Mouse (Mus musculus): Measurements from ENCODE around the gene Trpv6. TPM values are rescaled to one million over a fixed set of nuclear protein-coding genes. Genes with fewer than 3 reads are reported as not detected.

Trpv6 gene
- total RNA-seq (2021), result not detected
- long read RNA-seq, experiment 1, result 0 reads
- long read RNA-seq, experiment 2, result 0 reads

GRCm38 (mm10) chr6:41636178-41636577, at the start of gene Trpv6:
Trpv6 (minus strand) TSS chr6:41636405.
- DNase-seq, result no peak

- no peak for DNase-seq
Measured at GRCm38 (mm10) chr6:41685596-41685995, 49.4 kb upstream of the Trpv6 start.

GRCm38 (mm10) chr6:41684911-41685310, 48.7 kb upstream of the Trpv6 start:
- DNase-seq, result no peak

GRCm38 (mm10) chr6:41684131-41684530, 47.9 kb upstream of the Trpv6 start, which contains the start of gene Llcfc1:
Llcfc1 (plus strand) TSS chr6:41684431.
- no peak for DNase-seq

GRCm38 (mm10) chr6:41681656-41682055, 45.5 kb upstream of the Trpv6 start:
- DNase-seq, result no peak

GRCm38 (mm10) chr6:41680669-41681068, 44.5 kb upstream of the Trpv6 start, which contains the start of gene Trpv5:
Trpv5 (minus strand) TSS chr6:41680769.
- DNase-seq, result no peak

GRCm38 (mm10) chr6:41676530-41676929, 40.3 kb upstream of the Trpv6 start:
- no peak for DNase-seq

- no peak for DNase-seq
Measured at GRCm38 (mm10) chr6:41662320-41662719, 26.1 kb upstream of the Trpv6 start.

GRCm38 (mm10) chr6:41658487-41658886, 22.3 kb upstream of the Trpv6 start:
- DNase-seq, result no peak

GRCm38 (mm10) chr6:41654648-41655047, 18.4 kb upstream of the Trpv6 start:
- no peak for DNase-seq

- DNase-seq, result no peak
Measured at GRCm38 (mm10) chr6:41653173-41653572, 17.0 kb upstream of the Trpv6 start.

GRCm38 (mm10) chr6:41646672-41647071, 10.5 kb upstream of the Trpv6 start:
- no peak for DNase-seq

- DNase-seq, result no peak
Measured at GRCm38 (mm10) chr6:41646220-41646619, 10.0 kb upstream of the Trpv6 start.

GRCm38 (mm10) chr6:41643227-41643626, 7.0 kb upstream of the Trpv6 start:
- DNase-seq, result no peak

GRCm38 (mm10) chr6:41642765-41643164, 6.6 kb upstream of the Trpv6 start:
- DNase-seq, result no peak

GRCm38 (mm10) chr6:41641173-41641866, 5.1 kb upstream of the Trpv6 start:
- no peak for DNase-seq

- DNase-seq, result no peak
Measured at GRCm38 (mm10) chr6:41640449-41640848, 4.2 kb upstream of the Trpv6 start.

GRCm38 (mm10) chr6:41637927-41638506, 1.8 kb upstream of the Trpv6 start:
- DNase-seq, result no peak

- DNase-seq, result no peak
Measured at GRCm38 (mm10) chr6:41637393-41637792, 1.2 kb upstream of the Trpv6 start.

- no peak for DNase-seq
Measured at GRCm38 (mm10) chr6:41635211-41635610, 994 bp downstream of the Trpv6 start.

- DNase-seq, result no peak
Measured at GRCm38 (mm10) chr6:41631549-41631948, 4.7 kb downstream of the Trpv6 start.

- no peak for DNase-seq
Measured at GRCm38 (mm10) chr6:41630791-41631190, 5.4 kb downstream of the Trpv6 start.

- no peak for DNase-seq
Measured at GRCm38 (mm10) chr6:41628180-41628579, 8.0 kb downstream of the Trpv6 start.

- DNase-seq, result no peak
Measured at GRCm38 (mm10) chr6:41622661-41623060, 13.5 kb downstream of the Trpv6 start.

Measured in heart, adult 18-20 months (tissue).